Mouse (Mus musculus): ENCODE results near the gene Cfap43.

Cfap43 gene

DNA sequence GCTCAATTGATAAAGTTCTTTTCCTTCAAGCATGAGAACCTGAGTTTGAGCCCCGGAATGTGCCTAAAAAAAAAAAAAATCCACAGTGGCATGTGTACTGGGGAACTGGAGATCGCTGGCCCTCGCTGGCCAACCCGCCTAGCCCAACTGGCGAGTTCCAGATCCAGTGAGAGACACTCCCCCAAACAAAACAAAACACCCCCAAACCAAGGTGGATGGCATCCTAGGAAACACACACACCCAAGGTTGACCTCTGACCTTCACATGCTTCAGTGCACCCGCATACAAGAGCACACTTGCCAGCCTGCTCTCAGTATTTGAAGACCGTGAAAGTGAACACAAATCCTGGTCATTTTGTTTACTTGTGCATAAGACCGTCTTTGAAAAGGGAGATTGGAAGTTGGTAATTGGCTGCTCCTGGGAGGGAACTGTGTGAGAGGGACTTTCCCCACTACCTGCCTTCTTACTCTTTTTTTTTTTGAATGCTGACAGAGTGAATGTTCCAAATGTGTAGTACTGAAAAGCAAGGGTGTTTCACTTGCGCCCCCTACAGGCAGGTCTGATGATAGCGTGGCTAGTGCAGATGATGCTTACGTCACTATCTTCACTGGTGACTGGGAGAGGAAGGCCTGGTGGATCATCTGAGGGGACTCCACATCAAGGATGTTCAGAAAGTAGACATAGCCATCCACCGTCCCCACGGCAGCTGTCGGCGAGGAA is 123.9 kb downstream of the Cfap43 start:
- DNase-seq (ENCODE audit: low read depth, low spot score), result peak; percentile 94

DNA sequence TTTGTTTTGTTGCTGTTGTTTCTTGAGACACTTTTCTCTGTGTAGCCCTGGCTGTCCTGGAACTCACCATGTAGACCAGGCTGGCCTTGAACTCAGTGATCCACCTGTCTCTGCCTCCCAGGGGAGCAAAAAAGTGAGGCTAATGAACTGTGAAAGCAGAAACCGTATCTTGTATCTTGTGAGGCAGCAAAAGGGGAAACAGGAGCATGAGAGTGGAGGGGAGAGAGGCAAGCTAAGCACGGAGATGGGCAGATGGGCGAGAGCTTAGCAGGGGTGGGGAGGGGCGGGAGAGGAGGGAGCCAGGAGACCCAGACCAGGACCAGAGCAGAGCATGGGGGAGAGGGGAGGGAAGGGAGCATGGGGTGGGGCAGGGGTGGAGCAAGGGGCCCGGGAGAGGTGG is 124.8 kb downstream of the Cfap43 start:
- peak; percentile 47 for DNase-seq (ENCODE audit: low read depth, low spot score)

DNA sequence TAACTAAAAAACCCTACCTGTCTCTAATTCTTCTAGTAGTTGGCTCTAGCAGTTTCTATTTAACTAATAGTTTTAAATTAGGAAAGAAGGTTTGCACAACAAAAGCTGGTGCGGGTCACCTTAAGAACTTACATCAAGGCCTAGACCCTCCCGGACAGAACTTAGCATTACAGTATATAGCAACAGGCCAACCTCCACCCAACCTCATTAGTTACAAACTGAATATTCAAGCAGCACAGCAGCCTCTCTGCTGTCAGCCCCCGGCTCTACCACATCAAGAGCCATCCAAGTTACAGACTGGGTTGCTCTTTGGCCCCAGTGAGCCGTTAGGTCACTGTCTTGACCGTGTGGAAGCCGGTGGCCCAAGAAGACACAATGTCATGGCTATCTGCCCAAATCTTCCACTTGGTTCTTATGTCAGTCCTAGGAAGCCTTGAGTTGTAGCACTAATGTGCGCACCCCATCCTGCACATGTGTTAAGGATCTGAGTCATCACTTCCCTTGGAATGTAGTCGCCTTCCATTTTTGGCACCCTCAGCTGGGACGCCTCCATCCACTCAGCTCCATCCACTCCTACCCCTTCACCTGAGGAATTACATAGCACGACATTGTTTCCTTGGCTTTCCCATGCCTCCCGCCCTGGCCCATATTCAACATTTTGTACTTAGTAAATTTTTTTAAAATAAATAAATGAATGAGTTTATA is 128.6 kb downstream of the Cfap43 start:
- peak; percentile 87 for DNase-seq (ENCODE audit: low read depth, low spot score)

DNA sequence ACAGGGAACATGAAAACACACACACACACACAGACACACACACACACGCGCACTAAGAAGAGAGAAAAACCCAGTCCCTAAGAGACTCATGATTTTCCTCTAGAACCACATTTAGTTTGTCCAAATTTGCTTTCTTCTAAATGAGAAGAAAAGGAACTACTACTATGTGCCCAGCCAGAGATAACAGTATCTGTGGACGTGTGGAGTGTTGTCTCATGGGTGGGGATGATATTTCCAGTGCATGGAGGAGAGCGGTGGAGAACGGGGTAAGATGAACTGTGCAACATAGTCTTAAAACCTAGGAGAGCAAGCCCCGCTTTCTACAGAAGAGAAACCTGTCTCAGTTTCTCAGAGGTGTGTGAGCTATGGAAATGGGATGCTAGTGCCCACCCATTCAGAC is 135.2 kb downstream of the Cfap43 start:
- no peak for DNase-seq (ENCODE audit: low read depth, low spot score)

DNA sequence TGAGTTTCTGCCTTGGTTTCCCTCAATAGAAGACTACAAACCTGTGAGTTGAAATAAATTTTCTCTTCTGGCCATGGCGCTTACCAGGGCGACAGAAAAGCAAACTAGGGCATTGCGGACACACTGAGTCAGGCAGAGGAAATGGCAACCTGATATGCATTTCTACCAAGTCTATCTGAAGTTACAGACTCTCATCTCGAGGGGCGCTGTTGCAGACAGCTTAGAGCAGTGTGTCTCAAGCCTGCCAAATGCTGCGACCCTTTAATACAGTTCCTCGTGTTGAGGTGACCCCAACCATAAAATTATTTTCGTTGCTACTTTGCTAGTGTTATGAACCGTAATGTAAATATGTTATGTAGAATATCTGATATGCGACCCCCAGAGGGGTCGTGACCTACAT is 138.1 kb downstream of the Cfap43 start:
- DNase-seq (ENCODE audit: low read depth, low spot score), result peak; percentile 51

DNA sequence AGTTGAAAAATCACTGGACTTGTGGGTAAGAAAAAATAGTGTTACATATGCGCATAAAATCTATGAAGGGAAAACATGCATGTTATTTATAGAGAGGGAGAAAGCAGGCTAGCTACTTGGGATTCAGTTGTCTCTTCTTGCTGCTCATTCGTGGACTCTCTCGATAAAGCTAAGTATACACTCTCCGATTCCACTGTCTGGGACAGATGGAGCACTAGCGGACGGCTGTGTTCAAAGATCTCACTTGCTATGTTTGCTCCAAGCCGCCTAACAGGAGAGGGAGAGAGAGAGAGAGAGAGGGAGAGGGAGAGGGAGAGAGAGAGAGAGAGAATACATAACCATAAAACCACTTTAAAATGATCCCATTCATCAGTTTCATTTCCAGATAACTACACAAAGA is 138.9 kb downstream of the Cfap43 start:
- no peak for DNase-seq (ENCODE audit: low read depth, low spot score)

DNA sequence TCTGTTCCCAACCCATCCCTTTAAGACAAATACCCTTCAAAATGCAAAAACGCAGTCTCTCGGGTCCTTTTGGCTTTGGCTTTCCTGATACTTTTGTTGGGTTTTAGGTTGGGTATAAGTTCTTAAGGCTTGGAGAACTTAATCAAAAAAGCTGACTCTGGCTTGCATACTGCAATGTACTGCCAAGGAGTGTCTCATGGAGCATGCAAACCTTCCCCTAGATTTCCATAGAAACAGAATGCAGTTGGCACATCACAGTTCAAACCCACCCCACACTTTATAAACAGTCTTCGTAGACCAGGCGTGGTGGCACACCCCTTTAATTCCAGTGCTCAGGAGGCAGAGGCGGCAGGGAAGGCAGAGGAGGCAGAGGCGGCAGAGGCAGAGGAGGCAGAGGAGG is 141.2 kb downstream of the Cfap43 start:
- DNase-seq (ENCODE audit: low read depth, low spot score), result no peak

DNA sequence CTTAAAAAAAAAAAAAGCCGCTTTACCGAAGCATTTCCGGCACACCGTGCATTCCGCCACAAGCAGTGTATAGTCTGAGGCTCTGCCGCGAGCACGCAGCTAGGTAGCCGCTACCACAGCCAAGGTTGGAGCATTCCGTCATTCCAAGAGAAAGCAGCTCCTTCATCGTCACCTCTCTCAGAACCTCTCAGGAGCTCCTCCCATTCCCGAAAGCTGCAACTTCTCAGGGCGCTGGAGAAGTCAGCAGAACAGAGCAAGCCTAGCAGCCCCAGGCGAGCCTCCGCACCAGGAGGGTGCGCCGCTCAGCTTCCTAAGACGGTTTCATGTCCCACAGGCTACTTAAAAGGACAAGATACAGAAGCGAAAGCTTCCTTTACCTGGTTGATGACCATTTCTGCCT is 163.5 kb downstream of the Cfap43 start:
- DNase-seq (ENCODE audit: low read depth, low spot score), result peak; percentile 77

DNA sequence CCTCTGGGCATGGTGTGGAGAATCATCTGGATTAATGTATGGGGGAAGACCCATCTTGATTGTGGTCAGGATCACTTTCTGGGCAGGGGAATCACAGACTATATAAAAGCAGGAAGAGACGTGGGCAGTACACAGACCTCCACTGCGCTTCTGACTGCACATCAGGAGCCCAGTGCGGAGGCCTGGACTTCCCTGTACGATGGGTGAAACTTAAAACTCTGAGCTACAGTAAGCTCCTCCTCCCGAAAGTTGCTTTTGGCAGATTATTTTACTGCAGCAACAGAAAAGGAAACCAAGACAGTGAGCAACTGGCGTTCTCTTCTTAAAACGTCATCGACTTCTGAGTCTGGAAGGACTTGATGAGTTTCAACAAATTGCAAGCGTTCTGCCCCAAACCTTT is 164.2 kb downstream of the Cfap43 start:
- no peak for DNase-seq (ENCODE audit: low read depth, low spot score)

DNA sequence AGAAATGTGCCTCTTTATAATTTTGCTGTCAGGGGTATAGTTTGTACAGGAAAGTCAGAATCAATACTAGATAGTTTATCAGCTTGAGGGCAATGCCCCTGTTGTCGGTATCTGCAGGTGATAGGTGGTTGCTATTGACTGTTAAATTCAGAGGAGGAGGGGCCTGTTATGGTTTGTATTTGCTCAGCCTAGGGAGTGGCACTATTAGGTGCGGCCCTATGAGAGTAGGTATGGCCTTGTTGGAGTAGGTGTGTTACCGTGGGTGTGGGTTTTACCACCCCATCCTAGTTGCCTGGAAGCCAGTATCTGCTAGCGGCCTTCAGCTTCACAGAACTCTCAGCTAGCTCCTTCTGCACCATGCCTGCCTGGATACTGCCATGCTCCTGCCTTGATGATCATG is 165.2 kb downstream of the Cfap43 start:
- DNase-seq (ENCODE audit: low read depth, low spot score), result no peak

DNA sequence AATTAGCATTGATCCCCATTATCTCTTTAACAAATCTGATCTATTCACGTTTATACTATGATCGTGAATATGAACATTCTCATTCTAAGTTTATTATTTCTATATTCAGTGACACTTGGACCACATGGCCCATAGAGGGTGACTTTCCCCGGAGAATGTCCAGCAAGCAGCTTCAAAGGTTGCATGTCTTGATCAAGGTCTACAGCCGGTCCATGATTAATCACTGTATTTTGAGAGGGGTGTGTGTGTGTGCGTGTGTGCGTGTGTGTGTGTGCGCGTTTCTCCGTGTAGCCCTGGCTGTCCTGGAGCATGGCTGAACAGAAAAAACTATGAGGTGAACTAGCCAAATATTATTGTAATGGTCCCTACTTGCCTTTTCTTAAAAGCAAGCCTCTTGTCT is 166.6 kb downstream of the Cfap43 start:
- DNase-seq (ENCODE audit: low read depth, low spot score), result no peak

DNA sequence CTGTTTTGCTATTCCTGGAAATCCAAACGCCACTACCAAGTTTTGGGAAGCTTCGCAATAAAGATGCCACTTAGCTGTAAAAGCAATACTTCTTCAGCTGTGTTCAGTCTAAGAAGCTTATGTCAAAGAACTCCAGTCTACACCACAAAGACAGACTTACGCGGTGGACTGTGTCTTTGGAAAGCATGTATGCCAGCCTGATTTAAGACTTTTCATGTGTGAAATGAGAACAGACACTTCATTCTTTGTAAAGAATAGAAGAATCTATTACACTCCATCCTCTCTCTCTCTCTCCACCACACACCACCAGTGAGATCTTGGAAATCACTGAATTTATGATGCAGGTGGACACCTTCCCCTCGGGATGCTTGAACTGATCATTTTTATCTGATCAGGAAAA is 168.7 kb downstream of the Cfap43 start:
- no peak for DNase-seq (ENCODE audit: low read depth, low spot score)

DNA sequence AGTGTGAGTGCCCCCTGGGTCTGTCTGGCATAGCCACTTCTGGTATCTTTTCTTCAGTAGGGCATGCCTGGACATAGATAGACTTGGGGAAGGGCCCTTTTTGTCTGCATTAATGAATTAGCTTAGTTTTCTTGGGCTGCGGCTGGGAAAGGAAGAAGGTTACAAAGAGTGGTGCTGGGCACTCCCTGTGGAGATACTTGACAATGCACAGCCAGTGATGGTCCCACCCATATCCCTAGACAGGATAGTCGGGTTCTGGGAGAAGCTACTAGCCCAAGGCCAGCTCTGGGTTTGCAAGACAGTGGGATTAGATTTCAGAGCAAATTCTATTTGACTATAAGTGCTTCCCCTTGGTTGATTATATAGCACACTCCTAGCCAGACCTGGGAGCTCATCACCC is 170.1 kb downstream of the Cfap43 start:
- DNase-seq (ENCODE audit: low read depth, low spot score), result peak; percentile 71

DNA sequence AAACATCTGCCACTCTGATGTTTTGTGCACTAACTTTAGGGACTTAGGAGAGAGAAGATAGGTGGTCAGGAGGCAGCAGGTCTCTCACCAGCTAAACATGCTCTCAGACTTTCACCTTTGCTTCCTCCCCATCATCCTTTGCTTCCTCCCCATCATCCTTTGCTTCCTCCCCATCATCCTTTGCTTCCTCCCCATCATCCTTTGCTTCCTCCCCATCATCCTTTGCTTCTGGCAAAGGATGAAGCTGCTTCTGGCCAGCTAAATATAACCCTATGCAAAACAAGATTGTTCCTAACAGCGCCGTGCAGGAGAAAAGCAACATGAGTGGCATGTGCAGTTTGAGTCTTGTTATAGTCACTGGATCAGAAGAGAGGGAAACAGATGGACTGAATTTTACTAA is 172.0 kb downstream of the Cfap43 start:
- no peak for DNase-seq (ENCODE audit: low read depth, low spot score)

DNA sequence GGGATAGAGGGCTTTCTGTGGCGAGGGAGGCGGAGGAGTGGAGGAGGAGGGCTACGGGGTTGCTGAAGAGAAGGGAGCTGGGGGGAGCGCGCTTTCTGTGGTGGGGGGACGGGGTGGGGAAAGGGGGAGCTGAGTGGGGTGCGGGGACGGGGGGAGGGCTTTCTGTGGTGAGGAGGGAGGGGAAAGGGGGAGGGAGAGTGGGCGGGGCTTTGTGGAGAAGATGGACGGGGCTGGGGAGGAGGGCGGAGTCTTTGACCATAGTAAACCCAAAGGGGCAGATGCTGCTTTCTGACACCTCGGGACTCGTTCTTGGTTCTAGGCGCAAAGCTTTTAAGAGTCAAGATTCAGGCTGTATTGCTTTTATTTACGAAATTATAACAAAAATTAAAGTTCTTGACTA is 187.2 kb downstream of the Cfap43 start:
- peak; percentile 67 for DNase-seq (ENCODE audit: low read depth, low spot score)

DNA sequence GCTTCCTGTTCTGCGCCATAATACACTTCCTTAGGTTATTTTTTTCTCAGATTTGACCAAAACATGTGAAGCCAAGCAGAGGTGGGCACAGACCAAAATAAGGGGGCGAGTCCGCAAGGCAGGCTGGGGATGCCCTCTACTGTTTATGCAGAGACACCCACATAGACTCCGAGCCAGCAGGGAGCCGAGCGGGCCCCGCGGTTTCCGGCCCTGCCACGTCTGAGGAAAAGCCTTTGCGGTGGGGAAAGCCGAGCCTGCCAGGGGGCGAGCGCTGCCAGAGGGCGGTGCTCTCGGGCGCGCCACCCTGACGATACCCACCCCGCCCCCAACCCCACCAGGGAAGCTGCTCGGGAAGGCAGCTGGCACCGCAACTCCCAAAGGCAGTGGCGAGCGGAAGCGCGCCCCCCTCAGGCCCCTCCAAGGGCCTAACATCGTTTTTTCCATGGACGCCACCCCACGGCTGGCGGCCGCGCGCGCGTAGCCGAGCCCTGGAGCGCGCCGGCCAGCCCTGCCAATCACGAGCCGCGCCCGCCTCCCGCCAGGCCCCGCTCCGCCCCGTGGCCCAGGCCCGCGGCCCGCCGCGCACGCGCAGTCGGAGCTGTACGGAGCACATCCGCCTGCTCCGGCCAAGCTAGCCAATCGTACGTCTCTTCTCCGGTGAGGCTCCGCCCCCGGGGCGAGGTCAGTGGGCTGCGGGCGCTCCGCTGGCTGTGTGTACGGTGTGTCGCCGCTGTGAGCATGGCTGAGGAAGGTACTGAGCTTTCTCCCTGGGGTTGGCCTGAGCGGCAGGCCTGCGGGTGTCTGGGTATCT is 187.8 kb downstream of the Cfap43 start, which contains the start of gene Sfr1:
TSS of gene Sfr1 (plus strand) at position 612 of the 811 bp plus-strand sequence.
- peak; percentile 96 for DNase-seq (ENCODE audit: low read depth, low spot score)

DNA sequence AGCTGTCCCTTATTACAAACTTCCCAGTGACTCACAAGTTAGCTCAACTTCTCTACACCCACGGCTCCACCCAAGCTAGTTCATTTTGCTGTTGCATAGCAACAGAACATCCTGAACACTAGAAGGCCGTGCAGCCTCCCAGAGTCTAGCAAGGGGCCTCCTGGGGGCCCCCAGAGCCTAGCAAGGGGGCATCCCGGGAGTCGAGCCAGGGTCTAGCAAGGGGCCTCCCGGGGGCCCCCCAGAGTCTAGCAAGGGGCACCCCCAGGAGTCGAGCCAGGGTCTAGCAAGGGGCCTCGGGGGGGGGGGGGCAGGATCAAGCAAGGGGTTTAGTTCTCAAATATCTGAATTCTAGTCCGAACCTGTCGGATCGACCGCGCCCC is 188.4 kb downstream of the Cfap43 start:
- DNase-seq (ENCODE audit: low read depth, low spot score), result peak; percentile 69

DNA sequence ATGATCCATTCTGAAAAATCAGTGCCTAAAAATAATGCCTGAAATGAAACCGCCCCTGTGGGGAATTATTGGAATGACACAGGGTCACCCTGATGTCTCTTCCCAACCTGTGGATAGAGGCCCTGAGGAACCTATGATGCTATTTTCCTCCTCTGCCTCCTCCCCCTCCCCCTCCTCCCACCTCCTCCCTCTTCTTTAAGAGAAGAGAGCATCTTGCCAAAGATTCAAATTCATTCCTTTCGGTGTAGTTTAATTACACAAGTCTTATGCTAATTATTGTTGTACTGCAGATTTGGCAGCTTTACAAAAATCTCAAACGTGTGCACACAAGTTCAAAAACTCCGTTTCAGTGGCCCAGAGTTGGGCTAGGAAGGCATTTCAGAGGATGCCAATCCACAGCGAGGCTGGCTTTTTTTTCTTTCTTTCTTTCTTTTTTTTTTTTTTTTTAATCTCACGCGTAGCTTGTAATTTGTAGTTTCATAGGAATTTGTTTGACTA is 193.4 kb downstream of the Cfap43 start:
- no peak for DNase-seq (ENCODE audit: low read depth, low spot score)

DNA sequence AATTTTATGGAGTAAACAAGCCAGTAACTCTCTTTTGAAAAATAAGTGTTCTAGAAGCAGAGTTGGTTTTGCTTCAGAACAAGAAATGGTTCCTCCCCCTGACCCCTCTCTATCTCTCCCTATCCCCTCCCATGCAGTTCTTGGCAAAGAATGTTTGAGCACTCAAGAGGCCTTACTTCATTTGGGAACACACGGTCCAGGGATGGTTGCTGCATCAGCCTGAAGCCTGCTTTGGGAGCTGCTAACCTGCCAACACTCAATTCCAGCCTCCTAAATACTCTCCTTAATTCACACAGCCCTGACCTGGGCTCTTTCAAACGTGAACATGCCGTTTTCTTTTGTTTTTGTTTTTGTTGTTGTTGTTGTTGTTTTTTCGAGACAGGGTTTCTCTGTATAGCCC is 194.2 kb downstream of the Cfap43 start:
- no peak for DNase-seq (ENCODE audit: low read depth, low spot score)

DNA sequence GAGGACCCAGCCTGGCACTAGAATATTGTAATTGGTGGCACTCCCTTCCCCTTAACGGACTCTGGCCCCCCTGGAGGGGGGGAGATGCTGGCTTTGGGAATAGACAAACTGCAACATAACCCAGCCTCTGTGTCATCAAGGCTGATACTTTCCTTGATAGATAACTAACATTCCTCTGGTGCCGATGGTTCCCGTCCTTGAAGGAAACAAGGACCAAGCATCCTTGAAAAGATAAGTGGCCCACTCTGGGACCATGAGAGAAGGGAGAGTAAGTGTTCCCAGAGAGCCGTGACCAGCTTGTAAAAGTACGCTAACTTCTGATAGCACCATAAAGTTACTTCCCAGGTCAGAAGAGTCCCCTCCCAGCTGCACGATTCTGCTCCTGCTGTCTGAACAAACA is 196.6 kb downstream of the Cfap43 start:
- DNase-seq (ENCODE audit: low read depth, low spot score), result no peak

DNA sequence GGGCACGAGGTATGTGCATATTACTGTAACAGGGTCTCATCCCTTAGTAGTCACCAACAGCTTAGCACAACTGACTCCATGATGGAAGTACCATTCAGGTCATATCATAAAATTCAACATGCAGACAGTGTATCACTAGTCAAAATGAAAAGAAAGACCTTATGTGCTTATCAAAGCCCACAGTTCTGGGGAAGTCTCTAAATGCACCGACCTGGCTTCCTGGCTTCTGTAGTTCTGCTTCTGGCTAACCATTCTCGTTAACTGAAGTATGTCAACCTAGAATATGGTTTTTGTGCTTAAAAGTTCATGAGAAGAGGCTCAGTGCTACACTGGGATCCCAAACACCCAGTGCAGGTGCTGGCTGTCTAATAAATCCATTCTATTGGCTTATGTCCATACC is 199.9 kb downstream of the Cfap43 start:
- DNase-seq (ENCODE audit: low read depth, low spot score), result no peak

DNA sequence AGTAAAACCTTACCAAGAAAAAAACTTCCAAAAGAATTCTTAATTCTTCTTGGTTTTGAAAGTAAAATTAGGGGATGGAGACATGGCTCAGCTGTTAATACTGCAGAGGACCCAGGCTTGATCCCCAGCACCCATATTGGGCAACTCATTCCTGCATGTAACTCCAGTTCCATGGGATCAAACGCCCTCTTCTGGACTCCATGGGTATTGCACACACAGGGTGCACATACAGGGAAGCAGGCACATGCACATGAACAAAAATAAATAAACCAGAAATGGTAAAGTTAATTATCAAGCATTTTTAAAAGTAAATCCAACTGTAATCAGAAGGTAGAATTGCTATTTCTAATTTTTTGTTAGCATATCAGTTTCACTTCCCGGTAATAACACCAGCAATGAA is 202.9 kb downstream of the Cfap43 start:
- peak; percentile 35 for DNase-seq (ENCODE audit: low read depth, low spot score)

All from ES-CJ7 (cell line).